Mouse (Mus musculus): Measurements from ENCODE around the gene Wdr66.

DNA sequence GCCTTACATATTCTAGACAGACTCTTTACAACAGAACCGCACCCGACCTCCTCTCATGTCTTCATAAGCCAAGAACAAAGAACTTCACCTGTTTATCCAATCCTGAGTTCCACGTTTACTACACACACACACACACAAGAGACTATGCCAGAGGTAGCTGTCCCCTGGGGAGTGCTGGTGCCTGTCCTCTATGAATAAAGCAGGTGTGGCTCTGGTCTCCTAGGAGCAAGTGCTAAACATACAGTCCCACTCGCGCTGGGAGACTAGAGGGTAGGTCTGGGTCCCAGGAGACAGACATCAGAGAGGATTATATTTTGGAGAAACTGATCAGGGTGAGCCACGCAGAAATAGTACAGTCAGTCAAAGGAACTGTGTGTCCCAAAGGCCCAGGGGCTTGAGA is 81.7 kb downstream of the Wdr66 start:
- no peak for TF ChIP-seq CTCF (conservative IDR thresholded peaks at IDR 0.05 in 1 of 2, IDR thresholded peaks at IDR 0.05 in 1 of 2; ENCODE audit: low read depth in 2 of 2, low read length in 2 of 2)
- no peak for TF ChIP-seq ZNF384 (IDR thresholded peaks at IDR 0.05; ENCODE audit: low read depth, low read length)
- no peak for TF ChIP-seq E2F4 (IDR thresholded peaks at IDR 0.05; ENCODE audit: insufficient replicate concordance, low read depth, low read length)
- TF ChIP-seq POLR2A (IDR thresholded peaks at IDR 0.05; ENCODE audit: low read depth, low read length): no peak
- no peak for TF ChIP-seq SIN3A (IDR thresholded peaks at IDR 0.05; ENCODE audit: low read length)
- no peak for TF ChIP-seq MAZ (IDR thresholded peaks at IDR 0.05; ENCODE audit: low read depth, low read length)
- no peak for TF ChIP-seq CHD2 (IDR thresholded peaks at IDR 0.05; ENCODE audit: low read length)
- TF ChIP-seq HCFC1 (IDR thresholded peaks at IDR 0.05; ENCODE audit: low read depth, low read length): no peak
- TF ChIP-seq CHD1 (IDR thresholded peaks at IDR 0.05; ENCODE audit: low read depth, low read length): no peak

Data from CH12.LX (cell line).